Mouse (Mus musculus): ENCODE measurements around the gene Clic4. TPM values are rescaled to one million over a fixed set of nuclear protein-coding genes. Genes with fewer than 3 reads are reported as not detected.
"Not testable (repeated sequence)": the region's sequence is repeated elsewhere in the genome, so short reads cannot be mapped to it uniquely, and the experiment has no call there.

Clic4 gene
- polyA plus RNA-seq, 1 experiment from 2014 or later, result 111 TPM

- Histone ChIP-seq H3K4me2 (replicated peaks) (no peak overlapping the region), H3K4me1 (peaks cover 13% of the 10 kb centered on the region), H3K27ac (replicated peaks) (no peak overlapping the region), H3K9me3 (replicated peaks) (no peaks in the 10 kb centered on the region), H3K9ac (no peak overlapping the region), H3K4me3 (replicated peaks) (no peak overlapping the region), H3K36me3 (no peaks in the 10 kb centered on the region), H3K27me3 (no peaks in the 10 kb centered on the region)
- WGBS, result 45% methylated on average over 6 of the region's 6 CpGs
- ATAC-seq (ENCODE audit: insufficient number of reproducible peaks, low FRiP score, low TSS enrichment, low read depth), result no peak
Observed at GRCm38 (mm10) chr4:135291841-135292240, 19.2 kb upstream of the Clic4 start.

GRCm38 (mm10) chr4:135291199-135291598 is 18.6 kb upstream of the Clic4 start:
- Histone ChIP-seq H3K9me3 (replicated peaks) (no peaks in the 10 kb centered on the region), H3K4me3 (replicated peaks) (no peak overlapping the region), H3K9ac (no peak overlapping the region), H3K36me3 (no peaks in the 10 kb centered on the region), H3K4me1 (peaks cover 20% of the 10 kb centered on the region), H3K27me3 (no peaks in the 10 kb centered on the region), H3K4me2 (replicated peaks) (no peak overlapping the region), H3K27ac (replicated peaks) (no peak overlapping the region)
- 89% methylated on average over 8 of the region's 8 CpGs for WGBS
- ATAC-seq (ENCODE audit: insufficient number of reproducible peaks, low FRiP score, low TSS enrichment, low read depth), result no peak

- 80% methylated on average over 3 of the region's 3 CpGs for WGBS
- Histone ChIP-seq H3K9me3 (replicated peaks) (no peaks in the 10 kb centered on the region), H3K4me2 (replicated peaks) (no peak overlapping the region), H3K27me3 (no peaks in the 10 kb centered on the region), H3K4me1 (peaks cover 30% of the 10 kb centered on the region), H3K36me3 (no peaks in the 10 kb centered on the region), H3K4me3 (replicated peaks) (no peak overlapping the region), H3K9ac (no peak overlapping the region), H3K27ac (replicated peaks) (no peak overlapping the region)
- ATAC-seq (ENCODE audit: insufficient number of reproducible peaks, low FRiP score, low TSS enrichment, low read depth), result no peak
Observed at GRCm38 (mm10) chr4:135287975-135288374, 15.4 kb upstream of the Clic4 start.

GRCm38 (mm10) chr4:135286833-135287395 is 14.3 kb upstream of the Clic4 start:
- no peaks in the 10 kb centered on the region for H3K36me3 ChIP-seq
- ATAC-seq (ENCODE audit: insufficient number of reproducible peaks, low FRiP score, low TSS enrichment, low read depth), result peak; percentile 46; the same call in 1 of the 2 replicates
- no peaks in the 10 kb centered on the region for H3K9me3 ChIP-seq (replicated peaks)
- peak overlapping the region; percentile 63 for H3K27ac ChIP-seq (replicated peaks)
- no peak overlapping the region for H3K4me3 ChIP-seq (replicated peaks)
- peak overlapping the region; percentile 15; the same call in 1 of the 2 replicates for H3K9ac ChIP-seq
- 5% methylated on average over 16 of the region's 16 CpGs for WGBS
- H3K27me3 ChIP-seq, result no peaks in the 10 kb centered on the region
- H3K4me2 ChIP-seq (replicated peaks), result peak overlapping the region; percentile 39
- H3K4me1 ChIP-seq, result peaks cover 22% of the 10 kb centered on the region

- Histone ChIP-seq H3K4me3 (replicated peaks) (no peak overlapping the region), H3K4me2 (replicated peaks) (no peak overlapping the region)
Observed at GRCm38 (mm10) chr4:135286033-135286622, 13.5 kb upstream of the Clic4 start.

GRCm38 (mm10) chr4:135285436-135285835 is 12.8 kb upstream of the Clic4 start:
- ATAC-seq (ENCODE audit: insufficient number of reproducible peaks, low FRiP score, low TSS enrichment, low read depth), result no peak
- no peak overlapping the region for H3K27ac ChIP-seq (replicated peaks)
- no peak overlapping the region for H3K4me3 ChIP-seq (replicated peaks)
- WGBS, result 61% methylated on average over 8 of the region's 8 CpGs
- H3K9me3 ChIP-seq (replicated peaks), result no peaks in the 10 kb centered on the region
- no peak overlapping the region for H3K4me2 ChIP-seq (replicated peaks)
- H3K9ac ChIP-seq, result no peak overlapping the region
- H3K4me1 ChIP-seq, result peaks cover 21% of the 10 kb centered on the region
- H3K27me3 ChIP-seq, result no peaks in the 10 kb centered on the region
- no peaks in the 10 kb centered on the region for H3K36me3 ChIP-seq

More at GRCm38 (mm10) chr4:135286033-135286622, 13.5 kb upstream of the Clic4 start:
- peak overlapping the region; percentile 63 for H3K27ac ChIP-seq (replicated peaks)
- peaks cover 21% of the 10 kb centered on the region for H3K4me1 ChIP-seq
- no peaks in the 10 kb centered on the region for H3K9me3 ChIP-seq (replicated peaks)
- H3K9ac ChIP-seq, result no peak overlapping the region
- 57% methylated on average over 12 of the region's 12 CpGs for WGBS
- H3K36me3 ChIP-seq, result no peaks in the 10 kb centered on the region
- no peaks in the 10 kb centered on the region for H3K27me3 ChIP-seq
- ATAC-seq (ENCODE audit: insufficient number of reproducible peaks, low FRiP score, low TSS enrichment, low read depth), result no peak

- no peak overlapping the region for H3K27ac ChIP-seq (replicated peaks)
- WGBS, result 87% methylated on average over 7 of the region's 7 CpGs
- no peak overlapping the region for H3K4me2 ChIP-seq (replicated peaks)
- no peak for ATAC-seq (ENCODE audit: insufficient number of reproducible peaks, low FRiP score, low TSS enrichment, low read depth)
- H3K27me3 ChIP-seq, result no peaks in the 10 kb centered on the region
- peaks cover 21% of the 10 kb centered on the region for H3K4me1 ChIP-seq
- no peak overlapping the region for H3K9ac ChIP-seq
- H3K9me3 ChIP-seq (replicated peaks), result no peaks in the 10 kb centered on the region
- no peaks in the 10 kb centered on the region for H3K36me3 ChIP-seq
- H3K4me3 ChIP-seq (replicated peaks), result no peak overlapping the region
Observed at GRCm38 (mm10) chr4:135283875-135284274, 11.3 kb upstream of the Clic4 start.

- no peak overlapping the region for H3K9ac ChIP-seq
- H3K27me3 ChIP-seq, result no peaks in the 10 kb centered on the region
- no peaks in the 10 kb centered on the region for H3K9me3 ChIP-seq (replicated peaks)
- ATAC-seq (ENCODE audit: insufficient number of reproducible peaks, low FRiP score, low TSS enrichment, low read depth), result no peak
- H3K36me3 ChIP-seq, result no peaks in the 10 kb centered on the region
- H3K27ac ChIP-seq (replicated peaks), result no peak overlapping the region
- H3K4me2 ChIP-seq (replicated peaks), result no peak overlapping the region
- H3K4me1 ChIP-seq, result peaks cover 21% of the 10 kb centered on the region
- WGBS, result 74% methylated on average over 4 of the region's 4 CpGs
- H3K4me3 ChIP-seq (replicated peaks), result no peak overlapping the region
Observed at GRCm38 (mm10) chr4:135283417-135283816, 10.8 kb upstream of the Clic4 start.

GRCm38 (mm10) chr4:135282651-135283290 is 10.2 kb upstream of the Clic4 start:
- 50% methylated on average over 13 of the region's 13 CpGs for WGBS
- Histone ChIP-seq H3K27me3 (no peaks in the 10 kb centered on the region), H3K4me1 (peaks cover 21% of the 10 kb centered on the region), H3K27ac (replicated peaks) (no peak overlapping the region), H3K9me3 (replicated peaks) (no peaks in the 10 kb centered on the region), H3K4me2 (replicated peaks) (no peak overlapping the region), H3K36me3 (no peaks in the 10 kb centered on the region), H3K4me3 (replicated peaks) (no peak overlapping the region), H3K9ac (no peak overlapping the region)
- no peak for ATAC-seq (ENCODE audit: insufficient number of reproducible peaks, low FRiP score, low TSS enrichment, low read depth)

- H3K9me3 ChIP-seq (replicated peaks); H3K27ac ChIP-seq (replicated peaks); H3K9ac ChIP-seq; H3K4me3 ChIP-seq (replicated peaks); H3K27me3 ChIP-seq; H3K4me1 ChIP-seq; H3K4me2 ChIP-seq (replicated peaks); H3K36me3 ChIP-seq; ATAC-seq (ENCODE audit: insufficient number of reproducible peaks, low FRiP score, low TSS enrichment, low read depth): not testable (repeated sequence)
- 74% methylated on average over 2 of the region's 2 CpGs for WGBS
Observed at GRCm38 (mm10) chr4:135280016-135280415, 7.4 kb upstream of the Clic4 start.

GRCm38 (mm10) chr4:135276681-135277379 is 4.2 kb upstream of the Clic4 start:
- no peak overlapping the region for H3K9ac ChIP-seq
- H3K4me3 ChIP-seq (replicated peaks), result no peak overlapping the region
- no peaks in the 10 kb centered on the region for H3K36me3 ChIP-seq
- no peak overlapping the region for H3K4me2 ChIP-seq (replicated peaks)
- H3K4me1 ChIP-seq, result peaks cover 6% of the 10 kb centered on the region
- ATAC-seq (ENCODE audit: insufficient number of reproducible peaks, low FRiP score, low TSS enrichment, low read depth), result no peak
- no peaks in the 10 kb centered on the region for H3K27me3 ChIP-seq
- no peaks in the 10 kb centered on the region for H3K9me3 ChIP-seq (replicated peaks)
- H3K27ac ChIP-seq (replicated peaks), result no peak overlapping the region
- WGBS, result 73% methylated on average over 4 of the region's 4 CpGs

Data from embryonic facial prominence, embryonic 15.5 days (tissue).